Mouse (Mus musculus): ENCODE data around the gene Arhgap27. TPM values are rescaled to one million over a fixed set of nuclear protein-coding genes. Genes with fewer than 3 reads are reported as not detected.

Arhgap27 gene
- polyA plus RNA-seq, 1 experiment: 38.4 TPM

GRCm38 (mm10) chr11:103399050-103399449 is 35.6 kb upstream of the Arhgap27 start:
- WGBS: 74% methylated on average over 3 of the region's 3 CpGs
- no peak for TF ChIP-seq POLR2A (IDR thresholded peaks at IDR 0.05; ENCODE audit: low read depth, low read length)
- peak; percentile 32 for TF ChIP-seq CTCF (conservative IDR thresholded peaks at IDR 0.05; ENCODE audit: insufficient read depth, insufficient read length, low read depth, low read length)
- no peaks in the 10 kb centered on the region for H3K27me3 ChIP-seq (replicated peaks; ENCODE audit: control insufficient read depth, insufficient read depth, low read length)
- H3K4me1 ChIP-seq (ENCODE audit: control insufficient read depth, insufficient read depth, low read length): peaks cover 4% of the 10 kb centered on the region; the same call in 1 of the 2 replicates
- no peak overlapping the region for H3K4me3 ChIP-seq (ENCODE audit: insufficient read depth, low read depth, low read length)
- DNase-seq: peak; percentile 39
- H3K27ac ChIP-seq (ENCODE audit: insufficient read depth, low read depth, low read length): no peak overlapping the region
- no peaks in the 10 kb centered on the region; the same call in 1 of the 2 replicates for H3K36me3 ChIP-seq (ENCODE audit: control insufficient read depth, insufficient read depth, low read length)

DNA sequence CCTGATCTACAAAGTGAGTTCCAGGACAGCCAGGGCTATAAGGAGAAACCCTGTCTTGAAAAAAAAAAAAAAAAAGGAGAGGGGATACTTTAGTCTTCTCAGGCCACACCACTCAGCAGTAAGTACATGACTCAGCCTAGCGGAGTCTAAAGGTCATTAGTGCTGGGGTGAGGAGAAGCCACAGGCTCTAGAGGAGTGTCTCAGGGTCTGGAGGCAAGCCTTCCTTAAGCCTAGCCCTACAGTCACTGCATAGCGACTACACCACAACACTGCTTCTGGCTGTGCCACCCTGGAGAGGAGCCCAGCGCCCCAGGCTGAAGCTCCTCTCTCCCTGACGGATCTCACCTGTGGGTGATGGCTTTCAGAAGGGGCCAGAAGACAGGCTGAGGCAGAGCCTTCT is 33.2 kb upstream of the Arhgap27 start:
- Histone ChIP-seq H3K36me3 (ENCODE audit: control insufficient read depth, insufficient read depth, low read length) (no peaks in the 10 kb centered on the region; the same call in 1 of the 2 replicates), H3K27me3 (replicated peaks; ENCODE audit: control insufficient read depth, insufficient read depth, low read length) (no peaks in the 10 kb centered on the region), H3K27ac (ENCODE audit: insufficient read depth, low read depth, low read length) (no peak overlapping the region), H3K4me3 (ENCODE audit: insufficient read depth, low read depth, low read length) (no peak overlapping the region), H3K4me1 (ENCODE audit: control insufficient read depth, insufficient read depth, low read length) (no peaks in the 10 kb centered on the region; the same call in 1 of the 2 replicates)
- 70% methylated on average over 4 of the region's 4 CpGs for WGBS
- TF ChIP-seq CTCF (conservative IDR thresholded peaks at IDR 0.05; ENCODE audit: insufficient read depth, insufficient read length, low read depth, low read length) (no peak), POLR2A (IDR thresholded peaks at IDR 0.05; ENCODE audit: low read depth, low read length) (no peak)
- peak; percentile 59 for DNase-seq

DNA sequence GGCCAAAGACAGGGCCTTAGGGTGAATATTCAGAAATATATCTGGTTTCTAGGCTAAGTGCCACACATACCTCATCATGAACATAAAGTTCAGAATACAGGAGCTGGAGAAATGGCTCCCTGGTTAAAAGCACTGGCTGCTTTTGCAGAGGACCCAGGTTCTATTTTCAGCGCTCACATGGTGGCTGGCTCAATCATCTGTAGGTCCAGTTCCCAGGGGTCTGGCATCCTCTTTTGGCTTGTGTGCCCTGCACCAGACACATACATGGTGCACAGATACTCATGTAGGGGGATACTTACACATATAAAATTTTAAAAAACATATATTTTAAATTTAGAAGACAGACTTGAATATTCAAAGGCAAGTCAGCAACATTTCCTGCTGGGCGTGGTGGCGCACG is 32.7 kb upstream of the Arhgap27 start:
- 94% methylated on average over 4 of the region's 4 CpGs for WGBS
- TF ChIP-seq CTCF (conservative IDR thresholded peaks at IDR 0.05; ENCODE audit: insufficient read depth, insufficient read length, low read depth, low read length) (no peak), POLR2A (IDR thresholded peaks at IDR 0.05; ENCODE audit: low read depth, low read length) (no peak)
- Histone ChIP-seq H3K4me1 (ENCODE audit: control insufficient read depth, insufficient read depth, low read length) (no peaks in the 10 kb centered on the region; the same call in 1 of the 2 replicates), H3K4me3 (ENCODE audit: insufficient read depth, low read depth, low read length) (no peak overlapping the region), H3K27me3 (replicated peaks; ENCODE audit: control insufficient read depth, insufficient read depth, low read length) (no peaks in the 10 kb centered on the region), H3K27ac (ENCODE audit: insufficient read depth, low read depth, low read length) (no peak overlapping the region), H3K36me3 (ENCODE audit: control insufficient read depth, insufficient read depth, low read length) (no peaks in the 10 kb centered on the region; the same call in 1 of the 2 replicates)
- DNase-seq: no peak

- 77% methylated on average over 7 of the region's 7 CpGs for WGBS
These were observed 31.1 kb upstream of the Arhgap27 start for GRCm38 (mm10) chr11:103394604-103395003.

GRCm38 (mm10) chr11:103394025-103394424 is 30.5 kb upstream of the Arhgap27 start:
- whole genome bisulfite sequencing: 82% methylated on average over 7 of the region's 7 CpGs

More at GRCm38 (mm10) chr11:103394604-103395003, 31.1 kb upstream of the Arhgap27 start:
- TF ChIP-seq CTCF (conservative IDR thresholded peaks at IDR 0.05; ENCODE audit: insufficient read depth, insufficient read length, low read depth, low read length): no peak
- TF ChIP-seq POLR2A (IDR thresholded peaks at IDR 0.05; ENCODE audit: low read depth, low read length): no peak
- Histone ChIP-seq H3K4me3 (ENCODE audit: insufficient read depth, low read depth, low read length) (no peak overlapping the region), H3K4me1 (ENCODE audit: control insufficient read depth, insufficient read depth, low read length) (no peaks in the 10 kb centered on the region; the same call in 1 of the 2 replicates), H3K27me3 (replicated peaks; ENCODE audit: control insufficient read depth, insufficient read depth, low read length) (no peaks in the 10 kb centered on the region), H3K27ac (ENCODE audit: insufficient read depth, low read depth, low read length) (no peak overlapping the region), H3K36me3 (ENCODE audit: control insufficient read depth, insufficient read depth, low read length) (no peaks in the 10 kb centered on the region; the same call in 1 of the 2 replicates)
- DNase-seq: no peak

GRCm38 (mm10) chr11:103387870-103388526 is 24.5 kb upstream of the Arhgap27 start:
- 74% methylated on average over 7 of the region's 7 CpGs for WGBS
- H3K36me3 ChIP-seq (ENCODE audit: control insufficient read depth, insufficient read depth, low read length): no peaks in the 10 kb centered on the region; the same call in 1 of the 2 replicates
- DNase-seq: no peak
- no peak overlapping the region for H3K27ac ChIP-seq (ENCODE audit: insufficient read depth, low read depth, low read length)
- H3K27me3 ChIP-seq (replicated peaks; ENCODE audit: control insufficient read depth, insufficient read depth, low read length): no peaks in the 10 kb centered on the region
- no peak overlapping the region for H3K4me3 ChIP-seq (ENCODE audit: insufficient read depth, low read depth, low read length)
- H3K4me1 ChIP-seq (ENCODE audit: control insufficient read depth, insufficient read depth, low read length): no peaks in the 10 kb centered on the region
- TF ChIP-seq POLR2A (IDR thresholded peaks at IDR 0.05; ENCODE audit: low read depth, low read length) (no peak), CTCF (conservative IDR thresholded peaks at IDR 0.05; ENCODE audit: insufficient read depth, insufficient read length, low read depth, low read length) (no peak)

More at GRCm38 (mm10) chr11:103394025-103394424, 30.5 kb upstream of the Arhgap27 start:
- Histone ChIP-seq H3K4me1 (ENCODE audit: control insufficient read depth, insufficient read depth, low read length) (no peaks in the 10 kb centered on the region; the same call in 1 of the 2 replicates), H3K27ac (ENCODE audit: insufficient read depth, low read depth, low read length) (no peak overlapping the region), H3K36me3 (ENCODE audit: control insufficient read depth, insufficient read depth, low read length) (no peaks in the 10 kb centered on the region; the same call in 1 of the 2 replicates), H3K4me3 (ENCODE audit: insufficient read depth, low read depth, low read length) (no peak overlapping the region), H3K27me3 (replicated peaks; ENCODE audit: control insufficient read depth, insufficient read depth, low read length) (no peaks in the 10 kb centered on the region)
- TF ChIP-seq POLR2A (IDR thresholded peaks at IDR 0.05; ENCODE audit: low read depth, low read length) (no peak), CTCF (conservative IDR thresholded peaks at IDR 0.05; ENCODE audit: insufficient read depth, insufficient read length, low read depth, low read length) (no peak)
- DNase-seq: no peak

GRCm38 (mm10) chr11:103386827-103387226 is 23.3 kb upstream of the Arhgap27 start:
- TF ChIP-seq CTCF (conservative IDR thresholded peaks at IDR 0.05; ENCODE audit: insufficient read depth, insufficient read length, low read depth, low read length) (no peak), POLR2A (IDR thresholded peaks at IDR 0.05; ENCODE audit: low read depth, low read length) (no peak)
- Histone ChIP-seq H3K36me3 (ENCODE audit: control insufficient read depth, insufficient read depth, low read length) (no peaks in the 10 kb centered on the region; the same call in 1 of the 2 replicates), H3K27me3 (replicated peaks; ENCODE audit: control insufficient read depth, insufficient read depth, low read length) (no peaks in the 10 kb centered on the region), H3K27ac (ENCODE audit: insufficient read depth, low read depth, low read length) (no peak overlapping the region), H3K4me1 (ENCODE audit: control insufficient read depth, insufficient read depth, low read length) (0 out of 2 replicates have a peak, but pooled peaks cover under 1% of the 10 kb centered on the region), H3K4me3 (ENCODE audit: insufficient read depth, low read depth, low read length) (no peak overlapping the region)
- WGBS: 85% methylated on average over 9 of the region's 9 CpGs
- DNase-seq: no peak

Data from kidney, adult 2 months (tissue).